20 mouse cellular contexts compared by ENCODE assay signal in the genomic region with DNA sequence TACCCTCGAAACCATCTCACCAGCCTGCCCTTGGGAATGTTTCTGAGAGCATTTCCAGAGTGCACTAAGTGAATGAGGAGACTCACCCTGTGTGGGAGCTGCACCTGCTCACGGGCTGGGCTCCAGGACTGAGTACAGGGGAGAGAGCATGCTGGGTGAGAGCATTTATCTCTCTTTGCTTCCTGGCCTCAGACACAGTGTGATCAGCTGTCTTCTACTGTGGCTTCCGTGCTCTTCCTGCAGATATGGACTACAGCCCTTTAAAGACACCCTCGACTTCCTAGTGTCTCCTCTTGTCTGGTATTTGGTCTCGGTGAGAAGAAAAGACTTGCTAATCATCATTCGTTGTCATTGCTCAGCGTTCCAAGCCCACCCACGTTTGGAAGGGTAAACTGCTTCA.
DNase-seq lines count a peak whose midpoint lies in the region; ATAC-seq lines count a peak whose summit lies in the region.
"Had no signal": no experiment of that assay in that cellular context is flagged by ENCODE, and none has a peak within 500 bp of the region (broad histone marks: within the 10 kb centered on the region; RNA-seq: fewer than 3 reads in every experiment).

No protein-coding gene starts in this region.

- H3K9me3 ChIP-seq in megakaryocyte, embryonic 14.5 days = no peaks in the 10 kb centered on the region
- H3K9me3 ChIP-seq: embryonic facial prominence, embryonic 13.5 days; forebrain, embryonic 13.5 days; limb, embryonic 10.5 days; liver, embryonic 15.5 days; midbrain, embryonic 15.5 days; neural tube, embryonic 13.5 days; stomach, embryonic 15.5 days had no signal

- no peak for ATAC-seq in CD4-positive, CD25-positive, alpha-beta regulatory T cell, adult 4 months
- no peak for ATAC-seq in megakaryocyte, adult 5-6 weeks (ENCODE audit: poor library complexity, severe bottlenecking)
- ATAC-seq: forebrain, embryonic 13.5 days; hindbrain, postnatal 0 days; midbrain, embryonic 15.5 days had no signal

- peaks cover 83% of the 10 kb centered on the region for H3K4me1 ChIP-seq in megakaryocyte, embryonic 14.5 days
- H3K4me1 ChIP-seq: liver, embryonic 15.5 days had no signal

- no peaks in the 10 kb centered on the region for H3K36me3 ChIP-seq in megakaryocyte, embryonic 14.5 days (replicated peaks; ENCODE audit: low read length)
- H3K36me3 ChIP-seq: embryonic facial prominence, embryonic 13.5 days; limb, embryonic 10.5 days; liver, embryonic 15.5 days; midbrain, embryonic 15.5 days; neural tube, embryonic 13.5 days; stomach, embryonic 15.5 days had no signal

- peak overlapping the region; percentile 84 for H3K4me3 ChIP-seq in megakaryocyte, embryonic 14.5 days (replicated peaks)
- H3K4me3 ChIP-seq: embryonic facial prominence, embryonic 13.5 days; forebrain, embryonic 13.5 days; limb, embryonic 10.5 days; liver, embryonic 15.5 days; midbrain, embryonic 15.5 days; neural tube, embryonic 13.5 days; stomach, embryonic 15.5 days had no signal

- H3K27me3 ChIP-seq in megakaryocyte, embryonic 14.5 days (replicated peaks) = no peaks in the 10 kb centered on the region
- H3K27me3 ChIP-seq: liver, embryonic 15.5 days; midbrain, embryonic 15.5 days; neural tube, embryonic 13.5 days; stomach, embryonic 15.5 days had no signal

- peak; percentile 32 for DNase-seq in CD4-positive, CD25-positive, alpha-beta regulatory T cell, adult 2 months (ENCODE audit: low read depth, low spot score)
- DNase-seq in thymus, adult 18-20 months = peak; percentile 6 to 43
- DNase-seq in ovary, postnatal 10 days (ENCODE audit: low spot score) = no peak
- DNase-seq in spleen, postnatal 36 days (ENCODE audit: low spot score in 2 of 2) = no peak
- DNase-seq in natural killer cell, adult 2 months (ENCODE audit: low spot score in 2 of 2) = no peak
- DNase-seq: adrenal gland, postnatal 36 days; heart, adult 11 months; kidney, adult 8-10 months; retina, postnatal 1 day had no signal

Comparison
In these comparisons a context has a peak if more than half of its experiments do, and no peak if none do; other contexts are left out.
1. DNase-seq: peak in CD4-positive, CD25-positive, alpha-beta regulatory T cell, adult 2 months (single experiment) and thymus, adult 18-20 months (2 of 2); none in ovary, postnatal 10 days (single experiment), spleen, postnatal 36 days (0 of 2) and natural killer cell, adult 2 months (0 of 2).